Mouse (Mus musculus): ENCODE measurements around the gene Zbtb7b.

DNA sequence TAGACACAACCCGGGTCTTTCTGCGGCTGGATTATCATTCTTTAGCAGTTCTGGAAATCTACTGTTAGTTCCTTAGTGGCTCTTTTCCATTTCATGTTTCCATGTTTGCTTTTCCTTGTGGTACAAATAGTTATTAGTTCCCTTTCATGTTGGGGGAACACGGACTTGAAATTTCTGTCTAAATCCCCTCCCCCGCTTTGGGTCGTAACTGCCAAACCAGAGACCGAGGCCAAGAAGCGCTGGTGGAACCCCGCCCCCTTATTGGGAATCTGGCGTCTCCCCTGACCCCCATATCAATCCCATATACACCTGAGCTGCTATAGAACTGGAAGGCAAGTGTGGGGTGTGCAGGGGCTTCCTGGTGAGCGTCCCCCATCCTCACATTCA, 836 bp upstream of the Zbtb7b start:
- TF ChIP-seq CTCF (conservative IDR thresholded peaks at IDR 0.05; ENCODE audit: insufficient read depth, insufficient read length, low read depth, low read length) (no peak), POLR2A (IDR thresholded peaks at IDR 0.05; ENCODE audit: low read depth, low read length) (no peak)
